8 mouse cellular contexts compared by ENCODE assay signal in the genomic region with DNA sequence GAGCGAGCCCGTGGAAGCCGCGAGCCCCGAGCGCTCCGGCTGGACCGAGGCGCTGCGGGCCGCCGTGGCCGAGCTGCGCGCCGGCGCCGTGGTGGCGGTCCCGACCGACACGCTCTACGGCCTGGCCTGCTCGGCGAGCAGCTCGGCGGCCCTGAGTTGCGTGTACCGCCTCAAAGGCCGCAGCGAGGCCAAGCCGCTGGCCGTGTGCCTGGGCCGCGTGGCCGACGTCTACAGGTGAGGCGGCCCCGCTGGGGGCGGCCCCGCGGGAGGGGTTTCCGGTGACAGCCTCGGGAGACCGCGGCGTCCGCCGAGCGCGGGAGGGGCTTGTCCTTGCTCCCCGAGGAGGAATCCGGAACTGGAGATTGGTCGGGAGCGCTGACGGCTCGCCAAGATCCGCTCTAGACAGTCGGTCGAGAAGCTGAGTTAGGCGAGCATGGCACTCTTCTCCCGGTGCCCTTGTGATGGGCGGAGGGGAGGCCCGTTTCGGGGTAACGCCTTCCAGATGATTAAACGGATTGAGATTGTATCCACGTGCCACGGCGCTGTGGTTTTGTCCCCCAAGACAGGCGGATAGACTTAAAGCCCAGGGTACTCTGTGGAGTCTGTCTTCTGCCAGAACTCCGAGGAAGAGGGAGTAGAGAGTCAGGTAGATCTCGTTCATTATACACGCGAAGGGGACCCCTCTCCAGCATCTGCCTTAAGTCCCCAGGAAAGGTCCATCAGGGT. TPM values are rescaled to one million over a fixed set of nuclear protein-coding genes. Genes with fewer than 3 reads are reported as not detected.
DNase-seq lines count a peak whose midpoint lies in the region; ATAC-seq lines count a peak whose summit lies in the region.

TSS of gene 1110065P20Rik (minus strand) at position 264 of the 726 bp plus-strand sequence.

- H3K9ac ChIP-seq in embryonic facial prominence, embryonic 12.5 days, result peak within 1 kb of the TSS; percentile 93
- peak within 1 kb of the TSS; percentile 90 for H3K9ac ChIP-seq in limb, embryonic 12.5 days (replicated peaks)
- H3K9ac ChIP-seq in midbrain, embryonic 13.5 days (replicated peaks), result peak within 1 kb of the TSS; percentile 94

- H3K27me3 ChIP-seq in embryonic facial prominence, embryonic 12.5 days, result no peaks in the 10 kb centered on the region
- no peaks in the 10 kb centered on the region for H3K27me3 ChIP-seq in limb, embryonic 12.5 days
- H3K27me3 ChIP-seq in midbrain, embryonic 13.5 days, result no peaks in the 10 kb centered on the region

- peak; percentile 42; the same call in 1 of the 2 replicates for ATAC-seq in embryonic facial prominence, embryonic 12.5 days (ENCODE audit: insufficient number of reproducible peaks, insufficient read depth, low FRiP score, low TSS enrichment)
- ATAC-seq in limb, embryonic 12.5 days (ENCODE audit: insufficient number of reproducible peaks, insufficient read depth, low FRiP score, low TSS enrichment, low read depth), result peak; percentile 44
- ATAC-seq in midbrain, embryonic 13.5 days, result peak; percentile 7

- peak within 1 kb of the TSS; percentile 86 for H3K4me2 ChIP-seq in embryonic facial prominence, embryonic 12.5 days (replicated peaks)
- H3K4me2 ChIP-seq in limb, embryonic 12.5 days, result peak within 1 kb of the TSS; percentile 92
- peak within 1 kb of the TSS; percentile 96 for H3K4me2 ChIP-seq in midbrain, embryonic 13.5 days (replicated peaks)

- WGBS in embryonic facial prominence, embryonic 12.5 days, result under 1% methylated on average over 75 of the region's 75 CpGs
- WGBS in limb, embryonic 12.5 days, result under 1% methylated on average over 75 of the region's 75 CpGs
- WGBS in midbrain, embryonic 13.5 days, result under 1% methylated on average over 62 of the region's 75 CpGs

- H3K9me3 ChIP-seq in embryonic facial prominence, embryonic 12.5 days, result no peaks in the 10 kb centered on the region
- H3K9me3 ChIP-seq in limb, embryonic 12.5 days, result no peaks in the 10 kb centered on the region
- no peaks in the 10 kb centered on the region for H3K9me3 ChIP-seq in midbrain, embryonic 13.5 days

- H3K4me3 ChIP-seq in embryonic facial prominence, embryonic 12.5 days, result peak within 1 kb of the TSS; percentile 100
- peak within 1 kb of the TSS; percentile 100 for H3K4me3 ChIP-seq in limb, embryonic 12.5 days (replicated peaks)
- H3K4me3 ChIP-seq in midbrain, embryonic 13.5 days (replicated peaks), result peak within 1 kb of the TSS; percentile 100

- peak; percentile 80 for DNase-seq in 3T3-L1 (ENCODE audit: low read depth, low spot score)
- DNase-seq in adrenal gland, postnatal 25 days, result peak; percentile 86
- DNase-seq in heart, adult 18-20 months, result peak; percentile 70 to 86
- peak; percentile 84 for DNase-seq in kidney, adult 18-20 months
- peak; percentile 44 for DNase-seq in spleen, adult 12 weeks (ENCODE audit: low spot score)

- peaks cover 25% of the 10 kb centered on the region for H3K36me3 ChIP-seq in embryonic facial prominence, embryonic 12.5 days
- peaks cover 45% of the 10 kb centered on the region for H3K36me3 ChIP-seq in limb, embryonic 12.5 days
- peaks cover 35% of the 10 kb centered on the region for H3K36me3 ChIP-seq in midbrain, embryonic 13.5 days

- peak within 1 kb of the TSS; percentile 91 for H3K27ac ChIP-seq in embryonic facial prominence, embryonic 12.5 days
- H3K27ac ChIP-seq in limb, embryonic 12.5 days, result peak within 1 kb of the TSS; percentile 91
- H3K27ac ChIP-seq in midbrain, embryonic 13.5 days, result peak within 1 kb of the TSS; percentile 97

- peaks cover 22% of the 10 kb centered on the region for H3K4me1 ChIP-seq in embryonic facial prominence, embryonic 12.5 days
- H3K4me1 ChIP-seq in limb, embryonic 12.5 days (replicated peaks), result peaks cover 20% of the 10 kb centered on the region
- H3K4me1 ChIP-seq in midbrain, embryonic 13.5 days (replicated peaks), result peaks cover 47% of the 10 kb centered on the region

RNA-seq across cellular contexts. Expression of gene 1110065P20Rik, which starts in this region (rescaled TPM):
- total RNA-seq in adrenal gland, postnatal 25 days (2021), result 41.9 and 43.9 TPM in 2 replicates
- 62.6 and 62.8 TPM in 2 replicates for polyA plus RNA-seq in embryonic facial prominence, embryonic 12.5 days (2016; fragmentation: Nextera tagmentation; extraction: Ambion mirVana)
- 10 to 100 TPM; 20.7 to 26.9 TPM for total RNA-seq in heart, adult 18-20 months (2021)
- 59.1 and 63.6 TPM in 2 replicates for polyA plus RNA-seq in limb, embryonic 12.5 days (2016; fragmentation: Nextera tagmentation; extraction: Ambion mirVana)
- polyA plus RNA-seq in midbrain, embryonic 13.5 days (2015; fragmentation: Nextera tagmentation; extraction: Ambion mirVana), result 70.6 and 77.5 TPM in 2 replicates

Comparison
In these comparisons a context has a peak if more than half of its experiments do, and no peak if none do; other contexts are left out.
1. Peak in every context shown above with its lines: DNase-seq, ATAC-seq, H3K4me3 ChIP-seq and H3K27ac ChIP-seq.